Mouse (Mus musculus) cerebellum, postnatal 14 days (tissue): Measurements from ENCODE around the gene Glis1.
"Not testable (repeated sequence)": the region's sequence is repeated elsewhere in the genome, so short reads cannot be mapped to it uniquely, and the experiment has no call there.

Experiments used
- DNase-seq, 2 experiments: peaks; one replicate each; pipeline ENCODE4 v3.0.0; 2021; ENCODE audit warnings: mixed read lengths in 2 of 2

Gene Glis1

GRCm38 (mm10) chr4:107588637-107589036 is 154.2 kb downstream of the Glis1 start:
- DNase-seq = no peak

GRCm38 (mm10) chr4:107589046-107589445 is 154.7 kb downstream of the Glis1 start:
- no peak for DNase-seq

GRCm38 (mm10) chr4:107590805-107591534 is 156.6 kb downstream of the Glis1 start:
- peak; percentile 39 to 58 for DNase-seq

- no peak for DNase-seq
Measured at GRCm38 (mm10) chr4:107593426-107593825, 159.0 kb downstream of the Glis1 start.

GRCm38 (mm10) chr4:107597226-107597897 is 163.0 kb downstream of the Glis1 start:
- DNase-seq = no peak

GRCm38 (mm10) chr4:107597898-107598580 is 163.6 kb downstream of the Glis1 start:
- DNase-seq = peak in 1 of 2 experiments; percentile 35

GRCm38 (mm10) chr4:107598581-107598958 is 164.2 kb downstream of the Glis1 start:
- not testable (repeated sequence) for DNase-seq

- no peak for DNase-seq
Measured at GRCm38 (mm10) chr4:107602284-107602683, 167.9 kb downstream of the Glis1 start.

GRCm38 (mm10) chr4:107602787-107603186 is 168.4 kb downstream of the Glis1 start:
- DNase-seq = peak; percentile 58 to 65

GRCm38 (mm10) chr4:107603208-107603607 is 168.8 kb downstream of the Glis1 start:
- peak in 1 of 2 experiments; percentile 41 for DNase-seq

GRCm38 (mm10) chr4:107605964-107606602 is 171.7 kb downstream of the Glis1 start:
- DNase-seq = no peak

GRCm38 (mm10) chr4:107609775-107610174 is 175.4 kb downstream of the Glis1 start:
- no peak for DNase-seq

- DNase-seq = no peak
Measured at GRCm38 (mm10) chr4:107611888-107612650, 177.7 kb downstream of the Glis1 start.

- DNase-seq = no peak
Measured at GRCm38 (mm10) chr4:107617596-107618230, 183.3 kb downstream of the Glis1 start.

GRCm38 (mm10) chr4:107619487-107619886 is 185.1 kb downstream of the Glis1 start:
- peak; percentile 64 to 71 for DNase-seq

GRCm38 (mm10) chr4:107621366-107621765 is 187.0 kb downstream of the Glis1 start:
- no peak for DNase-seq

- peak in 1 of 2 experiments; percentile 44 for DNase-seq
Measured at GRCm38 (mm10) chr4:107622296-107622695, 187.9 kb downstream of the Glis1 start.

- DNase-seq = no peak
Measured at GRCm38 (mm10) chr4:107623916-107624315, 189.5 kb downstream of the Glis1 start.

GRCm38 (mm10) chr4:107624951-107625350 is 190.6 kb downstream of the Glis1 start:
- DNase-seq = no peak

- DNase-seq = peak; percentile 84 to 88
Measured at GRCm38 (mm10) chr4:107628226-107628625, 193.8 kb downstream of the Glis1 start.

- DNase-seq = peak; percentile 45 to 55
Measured at GRCm38 (mm10) chr4:107628921-107629411, 194.6 kb downstream of the Glis1 start.

GRCm38 (mm10) chr4:107634631-107635030 is 200.2 kb downstream of the Glis1 start:
- DNase-seq = peak; percentile 56 to 62
